ENCODE assay signal across 8 mouse cellular contexts in the genomic region with DNA sequence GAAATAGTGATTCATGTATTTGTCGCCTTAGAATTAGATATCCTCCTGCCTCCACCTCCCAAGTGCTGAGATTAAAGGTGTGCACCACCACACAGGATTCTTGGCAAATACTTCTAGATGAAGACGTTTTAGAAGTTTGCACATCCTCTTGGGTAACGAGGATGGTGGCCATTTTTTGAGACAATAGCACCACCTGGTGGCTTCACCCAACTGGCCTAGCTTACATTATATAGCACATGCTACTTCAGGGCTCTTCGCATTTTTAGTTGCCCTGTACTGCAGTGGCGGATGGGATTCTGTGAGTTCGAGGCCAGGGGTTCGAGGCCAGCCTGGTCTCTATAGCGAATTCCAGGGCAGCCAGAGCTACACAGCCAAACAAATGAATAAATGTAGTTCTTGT. TPM values are rescaled to one million over a fixed set of nuclear protein-coding genes. Genes with fewer than 3 reads are reported as not detected.
A peak's percentile ranks its signal among the peaks of the same experiment; 100 is the strongest.
DNase-seq lines count a peak whose midpoint lies in the region; ATAC-seq and TF ChIP-seq lines count a peak whose summit lies in the region.

No protein-coding gene starts in this region.

- H3K9ac ChIP-seq in heart, embryonic 14.5 days (ENCODE audit: low read length), result no peak overlapping the region
- H3K9ac ChIP-seq in kidney, postnatal 0 days (ENCODE audit: low read depth, low read length), result no peak overlapping the region
- H3K9ac ChIP-seq in liver, embryonic 11.5 days (ENCODE audit: low read depth, low read length), result no peak overlapping the region

- ATAC-seq in heart, embryonic 14.5 days (ENCODE audit: insufficient number of reproducible peaks, insufficient read depth, low FRiP score, low read depth), result 0 out of 2 replicates have a peak, but pooled peaks have one; percentile 22
- ATAC-seq in kidney, postnatal 0 days (replicated peaks; ENCODE audit: low FRiP score, low read depth), result peak; percentile 57
- peak; percentile 65 for ATAC-seq in liver, embryonic 11.5 days (replicated peaks; ENCODE audit: low FRiP score)

- no peaks in the 10 kb centered on the region for H3K36me3 ChIP-seq in heart, embryonic 14.5 days (ENCODE audit: control insufficient read depth, insufficient read depth, low read length)
- no peaks in the 10 kb centered on the region for H3K36me3 ChIP-seq in kidney, postnatal 0 days (ENCODE audit: insufficient read depth, low read length)
- no peaks in the 10 kb centered on the region for H3K36me3 ChIP-seq in liver, embryonic 11.5 days (ENCODE audit: control insufficient read depth, insufficient read depth, low read length)

- H3K27me3 ChIP-seq in heart, embryonic 14.5 days (ENCODE audit: control insufficient read depth, insufficient read depth, low read length), result no peaks in the 10 kb centered on the region
- H3K27me3 ChIP-seq in kidney, postnatal 0 days (ENCODE audit: insufficient read depth, low read length), result no peaks in the 10 kb centered on the region
- H3K27me3 ChIP-seq in liver, embryonic 11.5 days (replicated peaks; ENCODE audit: control insufficient read depth, insufficient read depth, low read length), result no peaks in the 10 kb centered on the region

- peak; percentile 85 to 88 for DNase-seq in B cell, adult 2 months
- peak; percentile 73 to 84 for DNase-seq in adrenal gland, postnatal 36 days
- DNase-seq in kidney, postnatal 0 days (ENCODE audit: low spot score), result peak; percentile 83
- DNase-seq in liver, embryonic 11.5 days (ENCODE audit: low spot score), result peak; percentile 66
- DNase-seq in natural killer cell, adult 2 months (ENCODE audit: low spot score in 2 of 2), result peak; percentile 42 to 80
- peak; percentile 75 to 86 for DNase-seq in spleen, postnatal 4 days (ENCODE audit: low spot score in 2 of 2)

- H3K4me3 ChIP-seq in embryonic fibroblast, embryonic 13.5 days (ENCODE audit: insufficient read depth, low read length), result no peak overlapping the region
- no peak overlapping the region for H3K4me3 ChIP-seq in heart, embryonic 14.5 days (ENCODE audit: control insufficient read depth in 1 of 2, insufficient read depth in 1 of 2, low read depth in 1 of 2, low read length in 2 of 2)
- no peak overlapping the region for H3K4me3 ChIP-seq in kidney, postnatal 0 days (replicated peaks; ENCODE audit: low read depth, low read length)
- H3K4me3 ChIP-seq in liver, embryonic 11.5 days (ENCODE audit: low read depth, low read length), result no peak overlapping the region

- 21% methylated on average over 8 of the region's 8 CpGs for WGBS in heart, embryonic 14.5 days
- 29% methylated on average over 8 of the region's 8 CpGs for WGBS in kidney, postnatal 0 days
- WGBS in liver, embryonic 11.5 days, result 30% methylated on average over 8 of the region's 8 CpGs

- no peaks in the 10 kb centered on the region for H3K9me3 ChIP-seq in heart, embryonic 14.5 days (ENCODE audit: control insufficient read depth, low read length)
- H3K9me3 ChIP-seq in kidney, postnatal 0 days (replicated peaks; ENCODE audit: low read length), result no peaks in the 10 kb centered on the region
- H3K9me3 ChIP-seq in liver, embryonic 11.5 days (ENCODE audit: control insufficient read depth, low read length), result no peaks in the 10 kb centered on the region

- no peak overlapping the region for H3K27ac ChIP-seq in embryonic fibroblast, embryonic 13.5 days (ENCODE audit: insufficient read depth, low read length)
- no peak overlapping the region for H3K27ac ChIP-seq in heart, embryonic 14.5 days (replicated peaks in 1 of 2; ENCODE audit: control insufficient read depth in 1 of 2, insufficient read depth in 1 of 2, low read depth in 2 of 2, low read length in 2 of 2)
- H3K27ac ChIP-seq in kidney, postnatal 0 days, result no peak overlapping the region
- H3K27ac ChIP-seq in liver, embryonic 11.5 days (ENCODE audit: low read depth, low read length), result no peak overlapping the region

- H3K4me2 ChIP-seq in heart, embryonic 14.5 days (ENCODE audit: low read length), result no peak overlapping the region
- no peak overlapping the region for H3K4me2 ChIP-seq in kidney, postnatal 0 days (ENCODE audit: low read length)
- no peak overlapping the region for H3K4me2 ChIP-seq in liver, embryonic 11.5 days

- no peaks in the 10 kb centered on the region for H3K4me1 ChIP-seq in embryonic fibroblast, embryonic 13.5 days (ENCODE audit: control insufficient read depth, insufficient read depth, low read length)
- peaks cover 0 to 2% of the 10 kb centered on the region in 2 experiments; a peak in 1 of 4 replicates for H3K4me1 ChIP-seq in heart, embryonic 14.5 days (ENCODE audit: control insufficient read depth in 2 of 2, insufficient read depth in 2 of 2, low read length in 2 of 2)
- 0 out of 2 replicates have a peak, but pooled peaks cover 5% of the 10 kb centered on the region for H3K4me1 ChIP-seq in kidney, postnatal 0 days (replicated peaks; ENCODE audit: insufficient read depth, low read length)
- no peaks in the 10 kb centered on the region for H3K4me1 ChIP-seq in liver, embryonic 11.5 days (replicated peaks; ENCODE audit: control insufficient read depth, insufficient read depth, low read length)

- peak; percentile 47; the same call in 1 of the 2 replicates for TF ChIP-seq CTCF in embryonic fibroblast, embryonic 13.5 days (IDR thresholded peaks at IDR 0.05; ENCODE audit: borderline replicate concordance, insufficient read depth, low read length)
- peak; percentile 92 for TF ChIP-seq CTCF in kidney, postnatal 0 days (IDR thresholded peaks at IDR 0.05; ENCODE audit: low read depth)

- TF ChIP-seq POLR2A in embryonic fibroblast, embryonic 13.5 days (IDR thresholded peaks at IDR 0.05; ENCODE audit: low read depth, low read length), result no peak

RNA-seq across cellular contexts. Expression of gene Gtf3a, which starts 44.1 kb away (rescaled TPM):
- 10 to 100 TPM; 26.6 to 33.1 TPM for total RNA-seq in adrenal gland, postnatal 36 days (2021)
- polyA plus RNA-seq in embryonic fibroblast, embryonic 13.5 days (2011; ENCODE audit: insufficient read length, low read depth, missing spikeins), result 33.1 and 40.5 TPM in 2 replicates
- 74.5 and 75.4 TPM in 2 replicates for polyA plus RNA-seq in heart, embryonic 14.5 days (2014; fragmentation: Nextera tagmentation; extraction: Ambion mirVana)
- polyA plus RNA-seq in kidney, postnatal 0 days (2015; fragmentation: Nextera tagmentation; extraction: Ambion mirVana), result 112 TPM in 2 replicates
- 152 and 158 TPM in 2 replicates for polyA plus RNA-seq in liver, embryonic 11.5 days (2014; fragmentation: Nextera tagmentation; extraction: Ambion mirVana)

RNA-seq across cellular contexts. Expression of gene Mtif3, which starts 59.2 kb away (rescaled TPM):
- total RNA-seq in adrenal gland, postnatal 36 days (2021), result 10 to 100 TPM; 24.0 to 31.5 TPM
- polyA plus RNA-seq in embryonic fibroblast, embryonic 13.5 days (2011; ENCODE audit: insufficient read length, low read depth, missing spikeins), result 10.2 and 10.4 TPM in 2 replicates
- 20.3 and 23.8 TPM in 2 replicates for polyA plus RNA-seq in heart, embryonic 14.5 days (2014; fragmentation: Nextera tagmentation; extraction: Ambion mirVana)
- 30.6 and 32.3 TPM in 2 replicates for polyA plus RNA-seq in kidney, postnatal 0 days (2015; fragmentation: Nextera tagmentation; extraction: Ambion mirVana)
- polyA plus RNA-seq in liver, embryonic 11.5 days (2014; fragmentation: Nextera tagmentation; extraction: Ambion mirVana), result 23.2 and 25.0 TPM in 2 replicates

RNA-seq across cellular contexts. Expression of gene Rasl11a, which starts 59.5 kb away (rescaled TPM):
- 1 to 10 TPM; 7.3 to 9.5 TPM for total RNA-seq in adrenal gland, postnatal 36 days (2021)
- polyA plus RNA-seq in embryonic fibroblast, embryonic 13.5 days (2011; ENCODE audit: insufficient read length, low read depth, missing spikeins), result 9.6 and 9.7 TPM in 2 replicates
- 9.1 and 9.9 TPM in 2 replicates for polyA plus RNA-seq in heart, embryonic 14.5 days (2014; fragmentation: Nextera tagmentation; extraction: Ambion mirVana)
- polyA plus RNA-seq in kidney, postnatal 0 days (2015; fragmentation: Nextera tagmentation; extraction: Ambion mirVana), result 112 and 115 TPM in 2 replicates
- polyA plus RNA-seq in liver, embryonic 11.5 days (2014; fragmentation: Nextera tagmentation; extraction: Ambion mirVana), result 4.3 and 4.9 TPM in 2 replicates

Comparison
In these comparisons a context has a peak if more than half of its experiments do, and no peak if none do; other contexts are left out.
1. RNA of gene Rasl11a, which starts 59.5 kb away (polyA plus RNA-seq): 112 to 115 TPM in kidney, postnatal 0 days; 9.1 to 9.9 TPM in heart, embryonic 14.5 days, 9.6 to 9.7 TPM in embryonic fibroblast, embryonic 13.5 days and 4.3 to 4.9 TPM in liver, embryonic 11.5 days; every median in the first group is over 10 times any median in the second.
2. Peak in every context shown above with its lines, with median percentiles within 50 percentile points of each other: DNase-seq and ATAC-seq.